Mouse (Mus musculus) forebrain, embryonic 10.5 days (tissue): ENCODE data around the gene Tcte3. TPM values are rescaled to one million over a fixed set of nuclear protein-coding genes. Genes with fewer than 3 reads are reported as not detected.
"Not testable (repeated sequence)": the region's sequence is repeated elsewhere in the genome, so short reads cannot be mapped to it uniquely, and the experiment has no call there.

Source experiments
- DNase-seq: peaks from one replicate; pipeline ENCODE4 v3.0.0-alpha.2; 2017; ENCODE audit warnings: low spot score; ENCODE audit errors: extremely low spot score
- H3K27ac ChIP-seq: fragments of 300-500 bp; sonication (generic); 2 replicates; pipeline ENCODE4 v1.5.1; 2016; ENCODE audit warnings: mild to moderate bottlenecking
- H3K27me3 ChIP-seq: fragments of 300-500 bp; sonication (generic); 2 replicates; pipeline ENCODE4 v1.6.1; 2016; ENCODE audit warnings: mild to moderate bottlenecking; ENCODE audit not compliant: poor library complexity, severe bottlenecking
- H3K36me3 ChIP-seq: fragments of 300-500 bp; sonication (generic); replicated peaks from 2 replicates; pipeline ENCODE4 v1.6.1; 2016; ENCODE audit warnings: mild to moderate bottlenecking, moderate library complexity
- H3K4me1 ChIP-seq: fragments of 300-500 bp; sonication (generic); 2 replicates; pipeline ENCODE4 v1.6.1; 2016
- H3K4me3 ChIP-seq: fragments of 300-500 bp; sonication (generic); 2 replicates; pipeline ENCODE4 v1.5.1; 2016; ENCODE audit warnings: mild to moderate bottlenecking, moderate library complexity
- H3K9me3 ChIP-seq: fragments of 300-500 bp; sonication (generic); 2 replicates; pipeline ENCODE4 v1.6.1; 2016; ENCODE audit warnings: mild to moderate bottlenecking, moderate library complexity
- WGBS: fragments of 180-500 bp; shearing (Covaris S2); methylation state at CpG from one replicate; pipeline ENCODE4 v1.1.7; 2016; 5-methylcytosine and 5-hydroxymethylcytosine counted together
- polyA plus RNA-seq: library from polyadenylated mRNA; unstranded; fragments of >200 nt; fragmentation: Nextera tagmentation; extraction: Ambion mirVana; gene quantifications from 2 replicates; pipeline ENCODE4 v1.2.1, GENCODE M21; 2016

Tcte3 gene
- polyA plus RNA-seq, 1 experiment from 2014 or later: 1.0 TPM

DNA sequence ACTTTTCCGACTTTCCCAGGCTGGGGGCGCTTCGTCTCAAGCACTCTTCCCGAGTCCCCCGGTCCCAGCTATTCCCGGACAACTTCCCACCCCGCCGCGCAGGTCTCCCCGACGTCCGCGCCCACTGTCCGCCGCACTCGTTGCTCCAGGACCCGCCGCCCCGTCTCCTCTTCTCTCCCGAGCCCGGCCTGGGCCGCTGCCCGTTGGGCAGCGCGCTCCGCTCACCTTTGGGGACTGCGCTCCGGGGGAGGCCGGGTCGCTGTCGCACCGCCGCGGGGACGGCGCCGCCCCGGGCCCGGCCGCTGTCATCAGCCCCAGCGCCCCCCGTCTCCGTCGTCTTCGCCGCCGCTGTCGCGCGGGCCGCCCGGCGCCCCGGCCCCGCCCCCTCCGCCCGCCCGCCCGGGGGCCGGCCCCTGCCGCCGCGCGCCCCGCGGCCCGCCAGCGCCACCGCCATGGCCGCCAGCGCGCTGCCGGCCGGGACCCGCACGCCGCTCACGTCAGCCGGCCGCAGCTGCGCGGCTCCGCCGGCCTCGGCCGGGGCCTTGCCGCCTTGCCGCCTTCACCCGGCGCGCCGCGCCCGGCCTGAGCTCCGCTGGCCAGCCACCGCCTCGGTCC is 17.3 kb downstream of the Tcte3 start:
- not testable (repeated sequence) for H3K9me3 ChIP-seq, H3K27ac ChIP-seq, H3K4me1 ChIP-seq, H3K36me3 ChIP-seq, H3K27me3 ChIP-seq, H3K4me3 ChIP-seq, DNase-seq
- no CpG with 5 or more reads among the region's 97 CpGs for WGBS

DNA sequence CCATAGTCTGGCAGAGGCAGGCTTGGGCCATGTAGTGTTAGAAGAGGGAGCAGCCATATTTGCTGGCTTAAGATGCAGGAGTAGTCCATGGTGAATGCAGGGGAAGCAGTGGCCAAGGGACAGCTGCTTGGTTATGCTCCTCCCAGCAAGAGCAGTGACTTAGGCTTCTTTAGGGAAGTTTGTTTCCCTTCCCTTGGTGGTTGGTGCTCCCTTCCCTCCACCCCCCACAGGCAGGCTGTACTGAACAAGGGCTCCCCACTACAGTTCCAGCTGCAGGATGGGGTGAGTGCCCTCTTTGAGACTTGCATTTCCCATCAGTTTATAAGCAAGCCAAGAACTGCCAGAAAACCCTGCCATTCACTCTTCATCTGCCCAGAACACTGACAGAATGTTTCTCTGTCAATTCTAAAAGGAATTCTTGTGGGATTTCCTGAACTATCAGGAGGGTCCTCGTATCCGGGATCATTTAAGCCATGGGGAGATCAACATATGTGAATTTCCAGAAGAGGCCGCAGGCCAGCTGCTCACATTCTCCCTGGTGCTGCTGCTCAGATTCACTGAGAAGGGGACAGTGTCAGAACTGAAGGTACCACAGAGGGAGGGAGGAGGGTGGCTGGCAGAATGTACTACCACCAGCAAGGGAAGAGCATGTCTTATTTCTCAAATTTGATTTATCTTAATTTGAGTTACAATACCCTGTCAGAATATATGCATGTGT is 19.6 kb downstream of the Tcte3 start:
- H3K36me3 ChIP-seq, H3K27me3 ChIP-seq, DNase-seq, H3K9me3 ChIP-seq, H3K27ac ChIP-seq, H3K4me1 ChIP-seq, H3K4me3 ChIP-seq: not testable (repeated sequence)
- WGBS: 86% methylated on average over 3 of the region's 3 CpGs

DNA sequence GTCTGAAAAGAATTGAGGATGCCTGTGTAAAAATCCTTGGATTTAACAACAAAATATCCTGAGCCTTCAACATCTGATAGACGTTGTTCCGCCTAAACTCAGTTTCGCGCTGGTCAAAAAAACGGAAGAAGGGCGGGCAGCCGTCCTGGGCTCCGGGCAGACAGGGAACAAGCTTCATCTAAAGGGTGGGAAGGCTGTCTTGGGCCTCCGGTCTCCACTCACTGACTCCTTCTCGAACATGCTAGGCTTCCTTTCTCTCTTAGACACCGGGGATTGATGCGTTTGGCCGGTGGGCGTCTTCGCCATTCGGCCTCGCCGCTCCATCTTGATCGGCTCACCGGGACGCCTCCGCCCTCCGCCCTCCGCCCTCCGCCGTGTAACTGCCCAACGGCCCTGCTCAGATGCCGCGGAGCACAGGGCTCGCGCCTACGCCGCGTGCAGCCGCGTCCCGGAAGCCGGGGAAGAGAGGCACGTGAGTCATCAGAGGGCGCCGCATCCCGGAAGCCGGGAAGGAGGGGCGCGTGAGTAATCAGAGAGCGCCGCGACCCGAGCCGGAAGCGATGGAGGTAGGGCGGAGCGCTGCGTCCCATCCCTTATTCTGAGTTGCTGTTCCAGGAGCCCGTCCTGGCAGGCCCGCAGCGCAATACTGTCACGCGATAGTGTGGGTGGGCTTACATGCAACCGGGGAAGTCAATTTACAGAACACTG is 31.4 kb downstream of the Tcte3 start, which contains the start of gene Gm3435:
Gm3435 (plus strand) TSS at position 471 of the 708 bp plus-strand sequence.
- WGBS: no CpG with 5 or more reads among the region's 60 CpGs
- H3K36me3 ChIP-seq, H3K4me3 ChIP-seq, H3K27ac ChIP-seq, H3K9me3 ChIP-seq, H3K4me1 ChIP-seq, H3K27me3 ChIP-seq, DNase-seq: not testable (repeated sequence)

DNA sequence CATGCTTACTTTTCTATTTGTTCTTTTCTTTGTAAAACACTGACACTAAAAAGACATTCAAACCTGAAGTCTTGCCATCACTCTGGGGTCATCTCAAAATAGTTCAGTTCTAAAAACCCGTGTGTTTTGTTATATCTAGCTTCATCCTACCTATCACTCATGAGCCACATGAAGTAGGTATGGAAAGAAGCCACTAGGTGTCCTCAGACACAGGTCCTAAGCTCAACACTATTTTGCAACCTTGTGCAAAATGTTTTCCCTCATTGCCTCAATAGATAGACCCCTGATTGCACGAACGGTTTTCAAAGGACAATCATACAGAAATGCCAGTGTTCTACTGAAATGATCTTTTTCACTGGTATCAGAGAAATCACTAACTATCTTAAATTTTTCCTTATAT is 32.2 kb downstream of the Tcte3 start:
- WGBS: no CpG with 5 or more reads among the region's 3 CpGs
- not testable (repeated sequence) for H3K27me3 ChIP-seq, H3K4me3 ChIP-seq, H3K36me3 ChIP-seq, DNase-seq, H3K9me3 ChIP-seq, H3K4me1 ChIP-seq, H3K27ac ChIP-seq

DNA sequence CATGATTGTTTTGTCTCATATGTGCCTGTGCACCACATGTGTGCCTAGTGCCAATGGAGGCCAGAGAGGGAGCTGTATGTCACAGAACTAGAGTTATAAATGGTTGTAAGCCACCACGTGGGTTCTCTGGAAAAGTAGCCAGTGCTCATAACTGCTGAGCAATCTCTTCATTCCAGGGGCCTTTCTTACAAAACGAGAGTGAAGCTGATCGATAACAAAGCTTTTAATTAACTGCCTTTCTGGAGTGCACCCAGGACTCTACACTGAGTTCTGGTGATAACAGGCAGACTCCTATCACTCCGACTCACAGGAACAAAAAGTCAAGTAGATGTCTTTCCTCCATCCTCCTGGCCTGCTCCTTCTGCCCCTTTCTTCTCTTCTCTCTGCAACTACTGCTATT is 41.2 kb downstream of the Tcte3 start:
- WGBS: no CpG with 5 or more reads among the region's 4 CpGs

DNA sequence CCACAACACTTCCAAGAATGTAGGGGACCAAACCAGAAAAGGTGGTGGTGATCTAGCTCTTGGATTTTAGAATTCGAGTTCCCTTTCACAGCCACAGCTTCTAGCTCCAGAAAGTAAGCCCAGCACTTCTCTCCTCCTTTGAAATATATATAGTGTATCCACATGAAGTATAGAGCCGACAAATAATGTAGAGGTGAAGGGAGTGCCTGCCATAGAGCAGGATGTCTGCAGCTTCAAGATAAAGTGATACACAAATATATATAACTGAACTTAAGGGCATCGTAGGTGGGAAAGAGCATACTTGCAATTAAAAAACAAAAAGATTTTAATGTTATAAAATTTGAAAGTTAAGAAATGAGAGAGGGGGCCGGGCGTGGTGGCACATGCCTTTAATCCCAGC is 47.1 kb downstream of the Tcte3 start:
- H3K36me3 ChIP-seq, H3K4me3 ChIP-seq, H3K27ac ChIP-seq, H3K4me1 ChIP-seq, DNase-seq, H3K9me3 ChIP-seq, H3K27me3 ChIP-seq: not testable (repeated sequence)
- WGBS: no CpG with 5 or more reads among the region's 5 CpGs

More for the DNA sequence above, 41.2 kb downstream of the Tcte3 start:
- not testable (repeated sequence) for H3K4me1 ChIP-seq, H3K27me3 ChIP-seq, H3K4me3 ChIP-seq, DNase-seq, H3K27ac ChIP-seq, H3K9me3 ChIP-seq, H3K36me3 ChIP-seq

DNA sequence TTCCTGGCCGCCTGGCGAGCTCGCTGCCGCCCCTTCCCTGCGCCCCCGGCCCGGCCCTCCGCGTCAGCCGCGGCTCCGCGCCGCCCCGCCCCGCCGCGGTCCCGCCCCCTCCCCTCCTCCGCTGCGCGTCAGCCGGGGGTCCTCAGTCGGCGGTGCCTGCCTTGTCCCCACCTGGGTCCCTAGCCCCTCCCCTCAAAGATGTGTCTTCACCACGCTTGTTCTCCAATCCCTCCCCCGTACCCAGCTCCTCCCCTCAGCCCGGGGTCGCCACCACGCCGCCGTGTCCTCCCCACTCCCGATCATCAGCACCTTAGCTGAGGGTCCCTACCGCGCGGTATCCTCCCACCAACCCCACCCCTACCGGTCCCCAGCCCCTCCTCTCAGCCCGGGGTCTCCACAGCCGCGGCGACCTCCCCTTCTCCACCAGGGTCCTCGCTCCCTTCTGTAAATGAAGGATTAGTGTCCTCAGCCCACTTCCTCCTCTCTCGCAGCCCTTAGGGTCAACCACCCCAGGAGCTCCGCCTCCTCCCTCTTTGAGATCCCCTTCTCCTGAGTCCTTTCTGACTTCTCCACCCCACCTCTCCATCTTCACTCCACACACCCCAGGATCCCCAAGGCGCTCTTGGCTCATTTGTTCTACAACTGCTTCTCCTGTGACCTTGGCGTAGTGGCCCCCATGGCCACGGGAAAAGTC is 48.0 kb downstream of the Tcte3 start:
- not testable (repeated sequence) for H3K36me3 ChIP-seq, H3K27ac ChIP-seq, H3K4me1 ChIP-seq, H3K4me3 ChIP-seq, H3K9me3 ChIP-seq, DNase-seq, H3K27me3 ChIP-seq
- no CpG with 5 or more reads among the region's 47 CpGs for WGBS

DNA sequence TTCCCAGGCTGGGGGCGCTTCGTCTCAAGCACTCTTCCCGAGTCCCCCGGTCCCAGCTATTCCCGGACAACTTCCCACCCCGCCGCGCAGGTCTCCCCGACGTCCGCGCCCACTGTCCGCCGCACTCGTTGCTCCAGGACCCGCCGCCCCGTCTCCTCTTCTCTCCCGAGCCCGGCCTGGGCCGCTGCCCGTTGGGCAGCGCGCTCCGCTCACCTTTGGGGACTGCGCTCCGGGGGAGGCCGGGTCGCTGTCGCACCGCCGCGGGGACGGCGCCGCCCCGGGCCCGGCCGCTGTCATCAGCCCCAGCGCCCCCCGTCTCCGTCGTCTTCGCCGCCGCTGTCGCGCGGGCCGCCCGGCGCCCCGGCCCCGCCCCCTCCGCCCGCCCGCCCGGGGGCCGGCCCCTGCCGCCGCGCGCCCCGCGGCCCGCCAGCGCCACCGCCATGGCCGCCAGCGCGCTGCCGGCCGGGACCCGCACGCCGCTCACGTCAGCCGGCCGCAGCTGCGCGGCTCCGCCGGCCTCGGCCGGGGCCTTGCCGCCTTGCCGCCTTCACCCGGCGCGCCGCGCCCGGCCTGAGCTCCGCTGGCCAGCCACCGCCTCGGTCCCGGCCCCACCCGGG is 48.7 kb downstream of the Tcte3 start:
- no CpG with 5 or more reads among the region's 98 CpGs for WGBS
- not testable (repeated sequence) for H3K27me3 ChIP-seq, DNase-seq, H3K9me3 ChIP-seq, H3K27ac ChIP-seq, H3K4me1 ChIP-seq, H3K36me3 ChIP-seq, H3K4me3 ChIP-seq

DNA sequence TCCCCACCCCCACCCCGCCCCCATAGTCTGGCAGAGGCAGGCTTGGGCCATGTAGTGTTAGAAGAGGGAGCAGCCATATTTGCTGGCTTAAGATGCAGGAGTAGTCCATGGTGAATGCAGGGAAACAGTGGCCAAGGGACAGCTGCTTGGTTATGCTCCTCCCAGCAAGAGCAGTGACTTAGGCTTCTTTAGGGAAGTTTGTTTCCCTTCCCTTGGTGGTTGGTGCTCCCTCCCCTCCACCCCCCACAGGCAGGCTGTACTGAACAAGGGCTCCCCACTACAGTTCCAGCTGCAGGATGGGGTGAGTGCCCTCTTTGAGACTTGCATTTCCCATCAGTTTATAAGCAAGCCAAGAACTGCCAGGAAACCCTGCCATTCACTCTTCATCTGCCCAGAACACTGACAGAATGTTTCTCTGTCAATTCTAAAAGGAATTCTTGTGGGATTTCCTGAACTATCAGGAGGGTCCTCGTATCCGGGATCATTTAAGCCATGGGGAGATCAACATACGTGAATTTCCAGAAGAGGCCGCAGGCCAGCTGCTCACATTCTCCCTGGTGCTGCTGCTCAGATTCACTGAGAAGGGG is 51.1 kb downstream of the Tcte3 start:
- H3K4me3 ChIP-seq, H3K27me3 ChIP-seq, DNase-seq, H3K4me1 ChIP-seq, H3K9me3 ChIP-seq, H3K27ac ChIP-seq, H3K36me3 ChIP-seq: not testable (repeated sequence)
- 87% methylated on average over 4 of the region's 5 CpGs for WGBS

DNA sequence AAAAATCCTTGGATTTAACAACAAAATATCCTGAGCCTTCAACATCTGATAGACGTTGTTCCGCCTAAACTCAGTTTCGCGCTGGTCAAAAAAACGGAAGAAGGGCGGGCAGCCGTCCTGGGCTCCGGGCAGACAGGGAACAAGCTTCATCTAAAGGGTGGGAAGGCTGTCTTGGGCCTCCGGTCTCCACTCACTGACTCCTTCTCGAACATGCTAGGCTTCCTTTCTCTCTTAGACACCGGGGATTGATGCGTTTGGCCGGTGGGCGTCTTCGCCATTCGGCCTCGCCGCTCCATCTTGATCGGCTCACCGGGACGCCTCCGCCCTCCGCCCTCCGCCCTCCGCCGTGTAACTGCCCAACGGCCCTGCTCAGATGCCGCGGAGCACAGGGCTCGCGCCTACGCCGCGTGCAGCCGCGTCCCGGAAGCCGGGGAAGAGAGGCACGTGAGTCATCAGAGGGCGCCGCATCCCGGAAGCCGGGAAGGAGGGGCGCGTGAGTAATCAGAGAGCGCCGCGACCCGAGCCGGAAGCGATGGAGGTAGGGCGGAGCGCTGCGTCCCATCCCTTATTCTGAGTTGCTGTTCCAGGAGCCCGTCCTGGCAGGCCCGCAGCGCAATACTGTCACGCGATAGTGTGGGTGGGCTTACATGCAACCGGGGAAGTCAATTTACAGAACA is 62.8 kb downstream of the Tcte3 start, which contains the start of the genes 9030025P20Rik and Gm3417:
9030025P20Rik (plus strand) TSS at position 107 of the 677 bp plus-strand sequence.
Gm3417 (minus strand) TSS at position 429 of the 677 bp plus-strand sequence.
- WGBS: no CpG with 5 or more reads among the region's 60 CpGs
- H3K27ac ChIP-seq, H3K36me3 ChIP-seq, H3K27me3 ChIP-seq, H3K9me3 ChIP-seq, DNase-seq, H3K4me1 ChIP-seq: not testable (repeated sequence)
- H3K4me3 ChIP-seq: peak within 1 kb of the TSS; percentile 37; the same call in 1 of the 2 replicates

DNA sequence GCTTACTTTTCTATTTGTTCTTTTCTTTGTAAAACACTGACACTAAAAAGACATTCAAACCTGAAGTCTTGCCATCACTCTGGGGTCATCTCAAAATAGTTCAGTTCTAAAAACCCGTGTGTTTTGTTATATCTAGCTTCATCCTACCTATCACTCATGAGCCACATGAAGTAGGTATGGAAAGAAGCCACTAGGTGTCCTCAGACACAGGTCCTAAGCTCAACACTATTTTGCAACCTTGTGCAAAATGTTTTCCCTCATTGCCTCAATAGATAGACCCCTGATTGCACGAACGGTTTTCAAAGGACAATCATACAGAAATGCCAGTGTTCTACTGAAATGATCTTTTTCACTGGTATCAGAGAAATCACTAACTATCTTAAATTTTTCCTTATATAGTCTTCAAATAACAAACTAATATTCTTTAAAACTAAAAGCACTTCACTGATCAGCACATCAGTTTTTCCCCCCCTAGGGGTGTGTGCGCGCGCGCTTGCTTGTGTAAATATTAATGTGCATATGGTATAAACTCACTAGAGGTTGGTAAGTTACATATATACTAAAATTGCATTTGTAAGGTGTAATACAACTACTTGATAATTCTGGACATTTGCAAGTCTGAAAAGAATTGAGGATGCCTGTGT is 63.4 kb downstream of the Tcte3 start:
- 6% methylated on average over 4 of the region's 7 CpGs for WGBS
- H3K27me3 ChIP-seq, H3K27ac ChIP-seq, H3K4me1 ChIP-seq, H3K9me3 ChIP-seq, H3K36me3 ChIP-seq, DNase-seq: not testable (repeated sequence)
- H3K4me3 ChIP-seq: peak overlapping the region; percentile 37; the same call in 1 of the 2 replicates
